Mouse (Mus musculus): ENCODE data around the gene Gm42878. TPM values are rescaled to one million over a fixed set of nuclear protein-coding genes. Genes with fewer than 3 reads are reported as not detected.
"Not testable (repeated sequence)": the region's sequence is repeated elsewhere in the genome, so short reads cannot be mapped to it uniquely, and the experiment has no call there.

Gm42878 gene
- polyA plus RNA-seq, 1 experiment from 2014 or later, result not detected

GRCm38 (mm10) chr5:121519758-121520157, 25.5 kb downstream of the Gm42878 start:
- not testable (repeated sequence) for H3K4me2 ChIP-seq (replicated peaks); H3K9ac ChIP-seq (replicated peaks); H3K9me3 ChIP-seq; ATAC-seq (replicated peaks); H3K4me1 ChIP-seq; H3K27ac ChIP-seq (replicated peaks); H3K4me3 ChIP-seq; H3K27me3 ChIP-seq
- peaks cover 41% of the 10 kb centered on the region for H3K36me3 ChIP-seq
- 96% methylated on average over 11 of the region's 17 CpGs for WGBS

GRCm38 (mm10) chr5:121518983-121519382, 26.3 kb downstream of the Gm42878 start:
- Histone ChIP-seq H3K9me3 (no peaks in the 10 kb centered on the region), H3K4me1 (no peaks in the 10 kb centered on the region), H3K4me3 (no peak overlapping the region), H3K4me2 (replicated peaks) (no peak overlapping the region), H3K9ac (replicated peaks) (no peak overlapping the region), H3K27me3 (no peaks in the 10 kb centered on the region), H3K36me3 (peaks cover 33% of the 10 kb centered on the region), H3K27ac (replicated peaks) (no peak overlapping the region)
- ATAC-seq (replicated peaks), result no peak
- WGBS, result 93% methylated on average over 9 of the region's 9 CpGs

- no peaks in the 10 kb centered on the region for H3K36me3 ChIP-seq
- no peak overlapping the region for H3K4me2 ChIP-seq (replicated peaks)
- H3K4me1 ChIP-seq, result no peaks in the 10 kb centered on the region
- H3K9ac ChIP-seq (replicated peaks), result no peak overlapping the region
- H3K9me3 ChIP-seq, result no peaks in the 10 kb centered on the region
- no peak overlapping the region for H3K27ac ChIP-seq (replicated peaks)
- ATAC-seq (replicated peaks), result no peak
- no peaks in the 10 kb centered on the region for H3K27me3 ChIP-seq
- H3K4me3 ChIP-seq, result no peak overlapping the region
- WGBS, result 80% methylated on average over 7 of the region's 7 CpGs
Measured at GRCm38 (mm10) chr5:121510009-121510408, 35.3 kb downstream of the Gm42878 start.

GRCm38 (mm10) chr5:121506846-121507245, 38.4 kb downstream of the Gm42878 start:
- Histone ChIP-seq H3K4me2 (replicated peaks) (no peak overlapping the region), H3K9ac (replicated peaks) (no peak overlapping the region), H3K36me3 (no peaks in the 10 kb centered on the region), H3K4me1 (no peaks in the 10 kb centered on the region), H3K9me3 (no peaks in the 10 kb centered on the region), H3K27me3 (no peaks in the 10 kb centered on the region), H3K4me3 (no peak overlapping the region), H3K27ac (replicated peaks) (no peak overlapping the region)
- 100% methylated on average over 1 of the region's 1 CpGs for WGBS
- ATAC-seq (replicated peaks), result no peak

- no peak within 1 kb of the TSS for H3K9ac ChIP-seq (replicated peaks)
- H3K4me2 ChIP-seq (replicated peaks), result no peak within 1 kb of the TSS
- no peak for ATAC-seq (replicated peaks)
- no peak within 1 kb of the TSS for H3K4me3 ChIP-seq
- 91% methylated on average over 3 of the region's 3 CpGs for WGBS
- no peak within 1 kb of the TSS for H3K27ac ChIP-seq (replicated peaks)
- H3K27me3 ChIP-seq, result no peaks in the 10 kb centered on the region
- H3K36me3 ChIP-seq, result no peaks in the 10 kb centered on the region
- H3K9me3 ChIP-seq, result no peaks in the 10 kb centered on the region
- no peaks in the 10 kb centered on the region for H3K4me1 ChIP-seq
Measured at GRCm38 (mm10) chr5:121503231-121503630, 42.1 kb downstream of the Gm42878 start, which contains the start of gene Adam1b. Gene Adam1b, minus strand, starts transcription at chr5:121503435.

GRCm38 (mm10) chr5:121501424-121501996, 43.8 kb downstream of the Gm42878 start:
- not testable (repeated sequence) for H3K9ac ChIP-seq (replicated peaks); H3K4me3 ChIP-seq; H3K36me3 ChIP-seq; H3K27me3 ChIP-seq; ATAC-seq (replicated peaks); H3K4me2 ChIP-seq (replicated peaks); H3K27ac ChIP-seq (replicated peaks); H3K4me1 ChIP-seq; H3K9me3 ChIP-seq
- 84% methylated on average over 11 of the region's 17 CpGs for WGBS

- Histone ChIP-seq H3K27ac (replicated peaks) (no peak overlapping the region), H3K36me3 (no peaks in the 10 kb centered on the region), H3K9me3 (no peaks in the 10 kb centered on the region), H3K27me3 (no peaks in the 10 kb centered on the region), H3K4me3 (no peak overlapping the region), H3K4me1 (no peaks in the 10 kb centered on the region), H3K4me2 (replicated peaks) (no peak overlapping the region), H3K9ac (replicated peaks) (no peak overlapping the region)
- WGBS, result 76% methylated on average over 7 of the region's 7 CpGs
- ATAC-seq (replicated peaks), result no peak
Measured at GRCm38 (mm10) chr5:121500719-121501118, 44.6 kb downstream of the Gm42878 start.

- H3K36me3 ChIP-seq, result no peaks in the 10 kb centered on the region
- no peak for ATAC-seq (replicated peaks)
- H3K27me3 ChIP-seq, result no peaks in the 10 kb centered on the region
- no peak overlapping the region for H3K4me3 ChIP-seq
- WGBS, result 78% methylated on average over 8 of the region's 8 CpGs
- H3K9me3 ChIP-seq, result no peaks in the 10 kb centered on the region
- no peak overlapping the region for H3K9ac ChIP-seq (replicated peaks)
- no peak overlapping the region for H3K27ac ChIP-seq (replicated peaks)
- H3K4me2 ChIP-seq (replicated peaks), result no peak overlapping the region
- no peaks in the 10 kb centered on the region for H3K4me1 ChIP-seq
Measured at GRCm38 (mm10) chr5:121493305-121493704, 52.0 kb downstream of the Gm42878 start.

GRCm38 (mm10) chr5:121484801-121485200, 60.5 kb downstream of the Gm42878 start:
- no peak for ATAC-seq (replicated peaks)
- 83% methylated on average over 5 of the region's 5 CpGs for WGBS

GRCm38 (mm10) chr5:121477680-121478079, 67.6 kb downstream of the Gm42878 start:
- no peak overlapping the region for H3K27ac ChIP-seq (replicated peaks)
- WGBS, result 38% methylated on average over 3 of the region's 3 CpGs
- no peaks in the 10 kb centered on the region for H3K27me3 ChIP-seq
- no peak overlapping the region for H3K9ac ChIP-seq (replicated peaks)
- no peaks in the 10 kb centered on the region for H3K9me3 ChIP-seq
- H3K36me3 ChIP-seq, result no peaks in the 10 kb centered on the region
- no peaks in the 10 kb centered on the region for H3K4me1 ChIP-seq
- ATAC-seq (replicated peaks), result no peak
- H3K4me2 ChIP-seq (replicated peaks), result no peak overlapping the region
- H3K4me3 ChIP-seq, result no peak overlapping the region

More at GRCm38 (mm10) chr5:121484801-121485200, 60.5 kb downstream of the Gm42878 start:
- Histone ChIP-seq H3K4me3 (no peak overlapping the region), H3K27ac (replicated peaks) (no peak overlapping the region), H3K9me3 (no peaks in the 10 kb centered on the region), H3K4me1 (no peaks in the 10 kb centered on the region), H3K36me3 (no peaks in the 10 kb centered on the region), H3K4me2 (replicated peaks) (no peak overlapping the region), H3K9ac (replicated peaks) (no peak overlapping the region), H3K27me3 (no peaks in the 10 kb centered on the region)

GRCm38 (mm10) chr5:121476040-121476439, 69.2 kb downstream of the Gm42878 start:
- no peaks in the 10 kb centered on the region for H3K36me3 ChIP-seq
- H3K9ac ChIP-seq (replicated peaks), result no peak overlapping the region
- no peak for ATAC-seq (replicated peaks)
- H3K27ac ChIP-seq (replicated peaks), result no peak overlapping the region
- no peaks in the 10 kb centered on the region for H3K27me3 ChIP-seq
- H3K4me2 ChIP-seq (replicated peaks), result no peak overlapping the region
- H3K4me1 ChIP-seq, result no peaks in the 10 kb centered on the region
- 91% methylated on average over 1 of the region's 1 CpGs for WGBS
- no peaks in the 10 kb centered on the region for H3K9me3 ChIP-seq
- no peak overlapping the region for H3K4me3 ChIP-seq

- Histone ChIP-seq H3K27me3 (no peaks in the 10 kb centered on the region), H3K9ac (replicated peaks) (no peak overlapping the region), H3K4me2 (replicated peaks) (no peak overlapping the region), H3K36me3 (no peaks in the 10 kb centered on the region), H3K9me3 (no peaks in the 10 kb centered on the region), H3K4me3 (no peak overlapping the region), H3K27ac (replicated peaks) (no peak overlapping the region), H3K4me1 (no peaks in the 10 kb centered on the region)
- WGBS, result 67% methylated on average over 7 of the region's 7 CpGs
- no peak for ATAC-seq (replicated peaks)
Measured at GRCm38 (mm10) chr5:121474610-121475009, 70.7 kb downstream of the Gm42878 start.

GRCm38 (mm10) chr5:121472411-121472810, 72.9 kb downstream of the Gm42878 start:
- Histone ChIP-seq H3K4me2 (replicated peaks) (no peak overlapping the region), H3K9me3 (no peaks in the 10 kb centered on the region), H3K27me3 (no peaks in the 10 kb centered on the region), H3K4me1 (no peaks in the 10 kb centered on the region), H3K9ac (replicated peaks) (no peak overlapping the region), H3K4me3 (no peak overlapping the region), H3K27ac (replicated peaks) (no peak overlapping the region), H3K36me3 (no peaks in the 10 kb centered on the region)
- WGBS, result 80% methylated on average over 2 of the region's 2 CpGs
- no peak for ATAC-seq (replicated peaks)
